Mouse (Mus musculus) embryo, embryonic 11.5 days (tissue): ENCODE data around the gene Dtnb.

Experiments used
- DNase-seq: peaks from one replicate; pipeline ENCODE4 v3.0.0-alpha.2; 2012; ENCODE audit warnings: low read depth, low spot score

Dtnb gene

GRCm38 (mm10) chr12:3806703-3807547 is 234.7 kb downstream of the Dtnb start:
- DNase-seq = no peak

GRCm38 (mm10) chr12:3807548-3808395 is 235.6 kb downstream of the Dtnb start:
- no peak for DNase-seq

- DNase-seq = no peak
Observed at GRCm38 (mm10) chr12:3808396-3808981, 236.3 kb downstream of the Dtnb start.

- DNase-seq = no peak
Observed at GRCm38 (mm10) chr12:3809520-3810180, 237.5 kb downstream of the Dtnb start.

GRCm38 (mm10) chr12:3810455-3810854 is 238.3 kb downstream of the Dtnb start:
- no peak for DNase-seq

- DNase-seq = no peak
Observed at GRCm38 (mm10) chr12:3811596-3811995, 239.4 kb downstream of the Dtnb start.

- no peak for DNase-seq
Observed at GRCm38 (mm10) chr12:3812251-3812650, 240.1 kb downstream of the Dtnb start.

- no peak for DNase-seq
Observed at GRCm38 (mm10) chr12:3813138-3813537, 241.0 kb downstream of the Dtnb start.

- no peak for DNase-seq
Observed at GRCm38 (mm10) chr12:3815386-3815785, 243.2 kb downstream of the Dtnb start.

- no peak for DNase-seq
Observed at GRCm38 (mm10) chr12:3817033-3817432, 244.9 kb downstream of the Dtnb start.

GRCm38 (mm10) chr12:3817566-3817965 is 245.4 kb downstream of the Dtnb start:
- no peak for DNase-seq

- DNase-seq = no peak
Observed at GRCm38 (mm10) chr12:3819899-3820298, 247.7 kb downstream of the Dtnb start.

GRCm38 (mm10) chr12:3823408-3823807 is 251.2 kb downstream of the Dtnb start:
- no peak for DNase-seq

GRCm38 (mm10) chr12:3824906-3825713 is 252.9 kb downstream of the Dtnb start:
- no peak for DNase-seq

GRCm38 (mm10) chr12:3825714-3826080 is 253.5 kb downstream of the Dtnb start:
- no peak for DNase-seq

GRCm38 (mm10) chr12:3827771-3828170 is 255.6 kb downstream of the Dtnb start:
- DNase-seq = no peak
